Mouse (Mus musculus): ENCODE data around the gene Ttc9.

The Ttc9 gene

GRCm38 (mm10) chr12:81662076-81662475 lies 31.0 kb downstream of the Ttc9 start:
- no peak for DNase-seq

DNA sequence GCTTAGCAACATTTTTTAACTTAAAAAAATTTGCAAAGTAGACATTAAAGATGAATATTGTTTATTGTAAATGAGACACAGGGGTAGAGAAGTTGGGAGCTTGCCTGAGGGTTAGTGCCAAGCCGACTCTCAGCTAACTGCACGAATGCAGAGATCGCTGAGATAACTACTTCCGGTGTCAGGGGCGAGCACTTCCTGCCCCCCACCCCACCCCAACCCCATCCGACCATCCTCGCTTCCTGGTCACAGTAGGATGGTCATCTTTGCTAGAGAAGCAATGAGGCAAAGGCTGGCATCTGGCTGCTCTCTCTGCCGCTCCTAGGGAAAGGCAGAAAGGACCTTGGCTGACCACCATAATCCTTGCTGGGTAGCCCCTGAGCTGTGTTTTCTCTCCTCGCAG lies 32.1 kb downstream of the Ttc9 start:
- DNase-seq = no peak

- DNase-seq = no peak
Observed at GRCm38 (mm10) chr12:81663906-81664305, 32.9 kb downstream of the Ttc9 start.

DNA sequence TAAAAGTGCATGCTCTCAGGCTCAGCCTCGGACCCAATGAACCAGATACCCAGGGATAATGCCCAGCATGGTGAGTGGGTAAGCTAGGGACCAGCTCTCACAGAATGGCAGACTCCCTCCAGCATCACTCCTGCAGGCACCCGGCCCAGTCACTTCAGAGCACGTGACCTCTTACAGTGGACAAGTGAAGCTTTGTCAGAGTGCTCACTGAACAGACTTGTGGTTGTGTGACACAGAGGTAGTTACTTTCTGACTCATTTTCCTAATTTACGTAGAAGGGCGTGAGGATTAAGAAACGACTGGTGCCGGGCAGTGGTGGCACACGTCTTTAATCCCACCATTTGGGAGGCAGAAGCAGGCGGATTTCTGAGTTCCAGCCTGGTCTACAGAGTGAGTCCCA lies 37.4 kb downstream of the Ttc9 start:
- DNase-seq = no peak

DNA sequence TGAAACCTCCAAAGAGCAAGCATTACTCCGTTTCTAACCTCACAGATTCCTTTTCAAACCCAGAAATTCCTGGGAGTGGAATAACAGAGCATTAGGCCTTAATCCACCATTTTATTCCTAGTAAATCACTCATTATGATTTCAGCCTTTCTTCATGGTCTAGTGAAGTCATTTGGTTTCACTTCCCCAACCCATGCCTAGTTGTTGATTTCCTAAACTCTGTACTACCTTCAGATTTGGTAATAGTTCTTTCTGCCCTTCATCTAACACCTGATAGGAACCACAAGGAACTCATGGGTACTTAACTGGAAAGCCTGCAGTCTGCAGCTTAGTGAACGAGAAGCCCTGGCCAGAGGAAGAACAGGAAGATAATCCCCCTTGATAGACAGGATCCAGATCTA lies 44.5 kb downstream of the Ttc9 start:
- DNase-seq = no peak

- DNase-seq = no peak
Observed at GRCm38 (mm10) chr12:81679807-81680529, 48.9 kb downstream of the Ttc9 start.

DNA sequence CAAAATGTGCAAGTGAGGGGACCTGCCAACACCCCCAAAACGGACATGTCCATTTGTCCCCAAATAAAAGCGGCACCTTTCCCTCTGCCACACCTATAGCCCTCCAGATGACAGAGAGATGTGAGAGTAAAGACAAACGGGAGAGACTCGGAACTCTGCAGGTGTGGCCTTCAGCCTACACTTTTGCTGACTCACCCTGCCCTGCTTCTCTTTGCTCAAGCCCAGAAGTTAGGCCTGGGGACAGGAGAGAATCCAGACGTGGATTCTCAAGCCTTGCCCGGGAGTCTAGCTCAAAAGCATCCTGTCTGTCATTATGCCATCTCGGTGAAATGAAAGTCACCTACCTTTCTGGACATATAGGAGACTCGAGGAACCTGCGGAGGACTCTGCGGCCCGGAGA lies 52.3 kb downstream of the Ttc9 start:
- DNase-seq = no peak

DNA sequence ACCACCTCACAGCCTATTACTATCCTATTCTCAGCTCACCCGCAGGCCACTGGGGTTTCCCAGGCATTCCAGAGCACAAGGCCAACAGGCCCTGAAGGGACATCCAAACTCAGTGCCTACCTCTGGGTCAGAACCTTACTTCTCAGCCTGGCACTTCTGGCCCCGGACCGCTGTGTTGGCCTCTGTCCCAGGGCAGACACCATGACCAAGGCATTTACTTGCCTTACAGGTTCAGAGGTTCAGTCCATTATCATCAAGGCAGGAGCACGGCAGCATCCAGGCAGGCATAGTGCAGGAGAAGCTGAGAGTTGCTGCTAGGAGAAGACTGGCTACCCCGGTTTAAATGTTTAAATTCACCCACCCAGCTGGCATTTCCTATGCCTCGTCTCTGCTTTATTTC lies 53.0 kb downstream of the Ttc9 start:
- DNase-seq = no peak

DNA sequence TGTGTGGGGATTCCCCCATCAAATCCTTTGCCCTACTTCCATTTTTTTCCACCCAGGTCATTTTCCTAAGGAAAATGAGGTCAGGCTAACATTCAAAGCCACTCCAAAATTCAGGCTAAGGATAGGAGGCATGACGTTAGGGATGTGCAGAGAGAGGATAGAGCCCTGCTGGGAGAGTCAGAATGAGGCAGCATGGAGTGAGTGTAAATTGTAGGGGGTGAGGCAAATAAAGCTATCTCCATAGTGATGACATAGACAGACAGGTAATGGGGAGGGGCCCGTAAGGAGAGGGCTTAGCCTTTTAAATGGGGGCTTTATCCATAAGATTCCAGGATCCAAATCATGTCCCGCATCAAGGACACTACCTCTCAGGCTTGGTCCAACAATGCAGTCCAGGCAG lies 54.9 kb downstream of the Ttc9 start:
- no peak for DNase-seq

DNA sequence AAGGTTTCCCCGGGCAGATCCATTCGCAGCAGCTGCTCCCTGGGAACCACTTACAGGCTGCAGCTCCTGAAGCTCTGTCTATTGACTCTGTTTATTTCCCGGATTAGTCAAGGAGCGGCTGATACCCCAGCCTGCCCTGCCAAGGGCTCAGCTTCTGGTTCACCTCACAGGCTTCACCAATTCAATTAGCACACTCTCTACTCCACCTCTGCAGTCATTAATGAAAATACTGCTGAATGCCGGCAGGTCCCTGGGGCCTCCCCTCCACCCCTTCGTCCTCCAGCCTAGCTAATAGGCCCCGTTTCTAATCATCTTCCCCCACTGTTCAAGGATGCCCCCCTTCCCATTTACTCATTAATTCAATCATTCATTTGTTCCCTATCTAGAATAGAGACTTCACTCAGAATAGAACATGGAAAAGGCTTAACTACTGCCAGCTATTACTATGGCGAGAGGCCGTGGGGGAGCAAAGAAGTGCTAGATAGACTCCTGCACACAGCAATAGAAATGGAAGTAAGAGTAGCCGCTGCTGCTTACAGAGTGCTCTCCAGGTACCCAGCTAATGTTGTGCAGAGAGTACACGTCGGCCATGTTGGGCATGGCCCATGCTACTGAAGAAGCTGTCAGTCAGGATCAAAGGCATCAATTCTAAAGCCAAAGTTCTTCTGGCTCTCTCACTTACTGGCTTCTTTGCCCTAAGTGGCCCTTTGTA lies 55.5 kb downstream of the Ttc9 start:
- DNase-seq = no peak

GRCm38 (mm10) chr12:81687873-81688272 lies 56.8 kb downstream of the Ttc9 start:
- DNase-seq = no peak

- DNase-seq = no peak
Observed at GRCm38 (mm10) chr12:81688537-81688936, 57.5 kb downstream of the Ttc9 start.

DNA sequence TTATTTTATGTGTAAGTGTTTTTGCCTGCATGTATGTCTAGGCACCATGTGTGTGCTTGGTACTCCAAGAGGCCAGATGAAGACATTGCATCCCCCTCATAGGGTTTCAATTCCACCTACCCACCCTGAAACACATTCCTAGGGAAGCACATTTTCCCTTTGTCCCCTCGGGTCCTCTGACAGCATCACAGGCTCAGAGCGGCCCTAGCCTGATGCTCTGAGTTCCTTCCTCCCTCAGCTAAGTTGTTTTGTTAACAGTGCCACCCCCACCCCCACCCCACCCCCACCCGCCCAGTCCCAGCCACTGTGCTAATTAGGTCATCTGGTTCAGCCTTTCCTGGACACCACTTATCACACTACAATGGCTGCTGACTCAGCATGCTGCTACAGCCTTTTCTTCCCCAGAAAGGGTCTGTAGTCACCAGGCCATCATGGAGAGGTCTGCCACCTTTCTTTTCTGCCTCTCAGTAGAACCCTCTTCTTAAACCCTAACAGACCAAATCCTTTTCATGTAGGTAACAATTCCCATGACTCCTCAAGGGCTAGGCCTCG lies 58.5 kb downstream of the Ttc9 start:
- no peak for DNase-seq

DNA sequence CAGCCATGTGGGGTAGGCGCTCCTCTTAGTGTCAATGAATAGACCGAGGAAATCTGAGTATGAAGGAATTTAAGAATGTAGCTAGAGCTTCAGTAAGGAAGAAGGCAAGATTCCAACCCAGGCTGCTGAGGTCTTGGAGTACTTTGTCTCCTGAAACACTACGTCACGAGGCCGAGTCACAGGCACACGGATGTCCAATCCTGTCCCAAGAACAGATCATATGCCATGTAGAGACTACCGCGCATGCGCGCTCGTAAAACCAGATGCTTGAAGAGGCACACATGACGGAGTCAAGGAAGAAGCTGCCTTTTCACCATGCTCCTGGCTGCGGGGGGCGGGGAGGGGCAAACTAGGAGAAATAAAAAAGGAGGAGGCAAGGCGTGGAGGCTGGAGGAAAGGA lies 59.1 kb downstream of the Ttc9 start:
- no peak for DNase-seq

- DNase-seq = peak; percentile 18 to 31
Observed at GRCm38 (mm10) chr12:81690751-81691150, 59.7 kb downstream of the Ttc9 start.

DNA sequence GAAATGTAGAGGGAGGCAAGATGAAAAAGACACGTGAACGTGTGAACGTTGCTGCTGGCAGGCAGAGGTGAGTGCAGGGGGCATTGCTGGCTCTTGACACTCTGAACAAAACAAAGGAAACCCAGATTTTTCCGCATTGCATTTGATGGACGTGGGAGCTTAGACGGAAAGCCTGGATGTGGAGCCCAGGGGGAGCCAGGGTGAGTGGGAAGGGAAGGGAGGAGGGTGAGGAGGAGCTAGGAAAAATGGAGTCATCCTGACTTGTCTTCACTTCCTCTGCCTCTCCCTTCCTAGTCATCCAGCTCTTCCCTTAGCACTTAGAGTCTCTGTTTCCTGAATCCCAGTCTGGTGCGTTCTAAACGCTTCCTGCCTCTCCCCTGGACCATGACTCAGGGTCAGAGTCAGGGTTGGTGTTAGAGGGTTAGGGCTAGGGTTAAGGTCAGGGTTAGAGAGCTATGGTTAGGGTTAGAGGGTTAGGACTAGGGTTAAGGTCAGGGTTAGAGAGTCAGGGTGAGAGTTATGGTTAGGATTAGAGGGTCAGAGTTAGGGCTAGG lies 60.2 kb downstream of the Ttc9 start:
- DNase-seq = peak; percentile 10 to 21

GRCm38 (mm10) chr12:81698011-81698410 lies 67.0 kb downstream of the Ttc9 start:
- no peak for DNase-seq

- no peak for DNase-seq
Observed at GRCm38 (mm10) chr12:81702903-81703302, 71.9 kb downstream of the Ttc9 start.

DNA sequence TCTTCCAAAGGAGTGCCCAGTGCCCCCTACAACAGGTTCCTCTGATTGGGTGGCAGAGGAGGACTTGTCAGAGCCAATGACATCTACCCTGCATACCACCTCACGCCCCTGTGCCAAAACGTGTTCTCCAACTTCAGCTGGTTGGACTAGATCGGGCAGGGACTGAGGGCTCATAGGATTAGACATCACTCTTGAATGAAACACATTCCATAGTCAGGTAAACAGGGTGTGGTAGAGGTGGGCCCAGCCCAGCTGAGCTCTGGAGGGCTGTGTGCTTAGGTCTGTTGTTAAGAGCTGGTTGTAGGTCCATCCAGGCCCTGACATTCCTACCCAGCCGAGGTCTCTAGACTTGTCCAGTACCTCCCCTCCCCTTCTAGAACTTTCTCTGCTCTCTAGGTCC lies 81.6 kb downstream of the Ttc9 start:
- no peak for DNase-seq

Data from kidney, postnatal 4 days (tissue).